ENCODE assay signal across 23 mouse cellular contexts in genomic region chr15:13217800-13218199, GRCm38 (mm10). TPM values are rescaled to one million over a fixed set of nuclear protein-coding genes. Genes with fewer than 3 reads are reported as not detected.
A peak's percentile ranks its signal among the peaks of the same experiment; 100 is the strongest.
DNase-seq lines count a peak whose midpoint lies in the region; ATAC-seq and TF ChIP-seq lines count a peak whose summit lies in the region.
"Had no signal": no experiment of that assay in that cellular context is flagged by ENCODE, and none has a peak within 500 bp of the region (broad histone marks: within the 10 kb centered on the region; RNA-seq: fewer than 3 reads in every experiment).

No protein-coding gene starts in this region.

- no peak for ATAC-seq in hindbrain, postnatal 0 days
- no peak for ATAC-seq in hindbrain, embryonic 13.5 days (ENCODE audit: low FRiP score)
- ATAC-seq in midbrain, embryonic 14.5 days (ENCODE audit: low FRiP score, low TSS enrichment) = no peak
- ATAC-seq in midbrain, embryonic 16.5 days = no peak
- ATAC-seq: activated CD4-positive, CD25-positive, alpha-beta regulatory T cell, adult 4 months; forebrain, embryonic 13.5 days; forebrain, embryonic 15.5 days; forebrain, postnatal 0 days; Patski had no signal

- no peak overlapping the region for H3K27ac ChIP-seq in hindbrain, postnatal 0 days
- no peak overlapping the region for H3K27ac ChIP-seq in hindbrain, embryonic 13.5 days
- H3K27ac ChIP-seq in midbrain, embryonic 14.5 days (replicated peaks; ENCODE audit: low read depth, low read length) = no peak overlapping the region
- no peak overlapping the region for H3K27ac ChIP-seq in midbrain, embryonic 16.5 days (ENCODE audit: low read length)
- H3K27ac ChIP-seq: embryonic facial prominence, embryonic 12.5 days; forebrain, embryonic 13.5 days; forebrain, embryonic 15.5 days had no signal

- H3K9ac ChIP-seq in hindbrain, postnatal 0 days (replicated peaks; ENCODE audit: low read length) = no peak overlapping the region
- no peak overlapping the region for H3K9ac ChIP-seq in hindbrain, embryonic 13.5 days
- H3K9ac ChIP-seq in midbrain, embryonic 14.5 days (replicated peaks; ENCODE audit: low read length) = no peak overlapping the region
- H3K9ac ChIP-seq in midbrain, embryonic 16.5 days (ENCODE audit: low read depth, low read length) = no peak overlapping the region
- H3K9ac ChIP-seq: embryonic facial prominence, embryonic 12.5 days; forebrain, embryonic 13.5 days; forebrain, embryonic 15.5 days; forebrain, postnatal 0 days had no signal

- H3K4me2 ChIP-seq in hindbrain, postnatal 0 days (ENCODE audit: low read depth, low read length) = no peak overlapping the region
- H3K4me2 ChIP-seq in hindbrain, embryonic 13.5 days = no peak overlapping the region
- H3K4me2 ChIP-seq in midbrain, embryonic 14.5 days (ENCODE audit: low read length) = no peak overlapping the region
- no peak overlapping the region for H3K4me2 ChIP-seq in midbrain, embryonic 16.5 days (ENCODE audit: low read length)
- H3K4me2 ChIP-seq: embryonic facial prominence, embryonic 12.5 days; forebrain, embryonic 13.5 days; forebrain, embryonic 15.5 days had no signal

- no peak overlapping the region for H3K4me3 ChIP-seq in hindbrain, postnatal 0 days (ENCODE audit: low read length)
- no peak overlapping the region for H3K4me3 ChIP-seq in hindbrain, embryonic 13.5 days
- no peak overlapping the region for H3K4me3 ChIP-seq in midbrain, embryonic 14.5 days (replicated peaks; ENCODE audit: low read depth, low read length)
- H3K4me3 ChIP-seq in midbrain, embryonic 16.5 days (ENCODE audit: low read depth, low read length) = no peak overlapping the region
- H3K4me3 ChIP-seq: embryonic facial prominence, embryonic 10.5 days; embryonic facial prominence, embryonic 12.5 days; forebrain, embryonic 13.5 days; forebrain, embryonic 15.5 days had no signal

- H3K27me3 ChIP-seq in hindbrain, postnatal 0 days (ENCODE audit: insufficient read depth, low read length) = no peaks in the 10 kb centered on the region
- H3K27me3 ChIP-seq in hindbrain, embryonic 13.5 days = no peaks in the 10 kb centered on the region
- H3K27me3 ChIP-seq in midbrain, embryonic 14.5 days (ENCODE audit: control insufficient read depth, insufficient read depth, low read length) = no peaks in the 10 kb centered on the region
- H3K27me3 ChIP-seq in midbrain, embryonic 16.5 days (ENCODE audit: control insufficient read depth, insufficient read depth, low read depth, low read length) = no peaks in the 10 kb centered on the region
- H3K27me3 ChIP-seq: embryonic facial prominence, embryonic 12.5 days; forebrain, embryonic 13.5 days; forebrain, embryonic 15.5 days; Patski had no signal

- no peaks in the 10 kb centered on the region for H3K9me3 ChIP-seq in hindbrain, postnatal 0 days (ENCODE audit: low read length)
- no peaks in the 10 kb centered on the region for H3K9me3 ChIP-seq in hindbrain, embryonic 13.5 days
- no peaks in the 10 kb centered on the region for H3K9me3 ChIP-seq in midbrain, embryonic 14.5 days (ENCODE audit: control insufficient read depth, low read length)
- H3K9me3 ChIP-seq in midbrain, embryonic 16.5 days (replicated peaks; ENCODE audit: control insufficient read depth, low read length, poor library complexity, severe bottlenecking) = no peaks in the 10 kb centered on the region
- H3K9me3 ChIP-seq: embryonic facial prominence, embryonic 10.5 days; embryonic facial prominence, embryonic 12.5 days; forebrain, embryonic 13.5 days; forebrain, embryonic 15.5 days had no signal

- DNase-seq in hindbrain, postnatal 0 days (ENCODE audit: low spot score) = peak; percentile 7
- peak; percentile 51 for DNase-seq in midbrain, embryonic 14.5 days
- peak; percentile 37 for DNase-seq in brain, adult 2 months (ENCODE audit: low read depth, low spot score)
- no peak for DNase-seq in kidney, postnatal 14 days
- DNase-seq in right cerebral cortex, adult 18-20 months = no peak
- DNase-seq: adrenal gland, adult 8-10 months; adrenal gland, postnatal 14 days; adrenal gland, postnatal 36 days; cerebellum, adult 11-12 months; cerebellum, adult 2 months; cerebellum, adult 9-10 months; cerebellum, postnatal 10 days; cerebellum, postnatal 25 days; forebrain, postnatal 0 days had no signal

- H3K36me3 ChIP-seq in hindbrain, postnatal 0 days (ENCODE audit: insufficient read depth, low read length) = no peaks in the 10 kb centered on the region
- H3K36me3 ChIP-seq in hindbrain, embryonic 13.5 days = no peaks in the 10 kb centered on the region
- H3K36me3 ChIP-seq in midbrain, embryonic 14.5 days (ENCODE audit: control insufficient read depth, insufficient read depth, low read length) = no peaks in the 10 kb centered on the region
- no peaks in the 10 kb centered on the region for H3K36me3 ChIP-seq in midbrain, embryonic 16.5 days (ENCODE audit: control insufficient read depth, insufficient read depth, low read length)
- H3K36me3 ChIP-seq: embryonic facial prominence, embryonic 10.5 days; embryonic facial prominence, embryonic 12.5 days; forebrain, embryonic 15.5 days had no signal

- no peak for TF ChIP-seq CTCF in hindbrain, postnatal 0 days (IDR thresholded peaks at IDR 0.05; ENCODE audit: low read depth)

- no peaks in the 10 kb centered on the region for H3K4me1 ChIP-seq in hindbrain, postnatal 0 days (ENCODE audit: insufficient read depth, low read length)
- 0 out of 2 replicates have a peak, but pooled peaks cover 2% of the 10 kb centered on the region for H3K4me1 ChIP-seq in hindbrain, embryonic 13.5 days (replicated peaks)
- H3K4me1 ChIP-seq in midbrain, embryonic 14.5 days (ENCODE audit: control insufficient read depth, insufficient read depth, low read length) = no peaks in the 10 kb centered on the region
- no peaks in the 10 kb centered on the region for H3K4me1 ChIP-seq in midbrain, embryonic 16.5 days (ENCODE audit: control insufficient read depth, insufficient read depth, low read length)
- H3K4me1 ChIP-seq: embryonic facial prominence, embryonic 12.5 days; forebrain, embryonic 15.5 days had no signal

- WGBS in hindbrain, postnatal 0 days = 31% methylated on average over 3 of the region's 3 CpGs
- 43% methylated on average over 3 of the region's 3 CpGs for WGBS in hindbrain, embryonic 13.5 days
- 31% methylated on average over 3 of the region's 3 CpGs for WGBS in midbrain, embryonic 14.5 days
- 31% methylated on average over 3 of the region's 3 CpGs for WGBS in midbrain, embryonic 16.5 days

RNA-seq across cellular contexts. Expression of gene Cdh6, which starts 44.3 kb away (rescaled TPM):
- 13.8 and 14.3 TPM in 2 replicates for total RNA-seq in hindbrain, postnatal 0 days (2014; rRNA removed)
- 15.5 TPM in 2 replicates for polyA plus RNA-seq in hindbrain, postnatal 0 days (2015; fragmentation: Nextera tagmentation; extraction: Ambion mirVana)
- 13.7 and 14.4 TPM in 2 replicates for polyA plus RNA-seq in hindbrain, embryonic 13.5 days (2015; fragmentation: Nextera tagmentation; extraction: Ambion mirVana)
- 11.1 and 11.4 TPM in 2 replicates for polyA plus RNA-seq in midbrain, embryonic 14.5 days (2014; fragmentation: Nextera tagmentation; extraction: Ambion mirVana)
- 18.8 and 19.7 TPM in 2 replicates for polyA plus RNA-seq in midbrain, embryonic 16.5 days (2015; fragmentation: Nextera tagmentation; extraction: Ambion mirVana)
- total RNA-seq: MEL had no signal

Comparison
In these comparisons a context has a peak if more than half of its experiments do, and no peak if none do; other contexts are left out.
1. DNase-seq: peak in hindbrain, postnatal 0 days (single experiment), midbrain, embryonic 14.5 days (single experiment) and brain, adult 2 months (single experiment); none in kidney, postnatal 14 days (single experiment) and right cerebral cortex, adult 18-20 months (single experiment).